Mouse (Mus musculus) liver, embryonic 16.5 days (tissue): ENCODE measurements around the gene Gimap7. TPM values are rescaled to one million over a fixed set of nuclear protein-coding genes. Genes with fewer than 3 reads are reported as not detected.

Source experiments
- ATAC-seq: fragments of 200-750 bp; cut with Nextera tagmentation; 2 replicates; pipeline ENCODE4 v1.8.0; 2017; ENCODE audit warnings: low read depth, mild to moderate bottlenecking, moderate number of reproducible peaks, moderate library complexity
- H3K27ac ChIP-seq: fragments of 300-500 bp; sonication (generic); 2 replicates; pipeline ENCODE4 v1.5.1; 2014; ENCODE audit warnings: mild to moderate bottlenecking, low read length
- H3K27me3 ChIP-seq: fragments of 300-500 bp; sonication (generic); 2 replicates; pipeline ENCODE4 v1.6.1; 2014; ENCODE audit warnings: low read depth, low read length, mixed read lengths; ENCODE audit not compliant: control insufficient read depth, insufficient read depth
- H3K36me3 ChIP-seq: fragments of 300-500 bp; sonication (generic); 2 replicates; pipeline ENCODE4 v1.6.1; 2014; ENCODE audit warnings: mild to moderate bottlenecking; ENCODE audit not compliant: control insufficient read depth, insufficient read depth
- H3K4me1 ChIP-seq: fragments of 300-500 bp; sonication (generic); 2 replicates; pipeline ENCODE4 v1.6.1; 2014; ENCODE audit warnings: low read depth, low read length, mixed read lengths; ENCODE audit not compliant: control insufficient read depth
- H3K4me2 ChIP-seq: fragments of 300-500 bp; sonication (generic); 2 replicates; pipeline ENCODE4 v1.6.1; 2014; ENCODE audit warnings: low read depth, low read length, mixed read lengths
- H3K4me3 ChIP-seq: fragments of 300-500 bp; sonication (generic); 2 replicates; pipeline ENCODE4 v1.5.1; 2014; ENCODE audit warnings: low read depth, mild to moderate bottlenecking, low read length
- H3K9ac ChIP-seq: fragments of 300-500 bp; sonication (generic); 2 replicates; pipeline ENCODE4 v1.6.1; 2014; ENCODE audit warnings: low read depth, low read length
- H3K9me3 ChIP-seq: fragments of 300-500 bp; sonication (generic); replicated peaks from 2 replicates; pipeline ENCODE4 v1.6.1; 2016; ENCODE audit warnings: low read length; ENCODE audit not compliant: control insufficient read depth
- WGBS: fragments of 180-500 bp; shearing (Covaris S2); extraction: QIAGEN DNeasy Blood & Tissue Kit; methylation state at CpG from one replicate; pipeline ENCODE4 v1.1.7; 2014; ENCODE audit not compliant: insufficient replicate concordance; 5-methylcytosine and 5-hydroxymethylcytosine counted together
- polyA plus RNA-seq: library from polyadenylated mRNA; unstranded; fragments of >200 nt; fragmentation: Nextera tagmentation; extraction: Ambion mirVana; gene quantifications from 2 replicates; pipeline ENCODE4 v1.2.1, GENCODE M21; 2015

Gimap7 gene
- polyA plus RNA-seq, 1 experiment from 2014 or later = 0.13 TPM

DNA sequence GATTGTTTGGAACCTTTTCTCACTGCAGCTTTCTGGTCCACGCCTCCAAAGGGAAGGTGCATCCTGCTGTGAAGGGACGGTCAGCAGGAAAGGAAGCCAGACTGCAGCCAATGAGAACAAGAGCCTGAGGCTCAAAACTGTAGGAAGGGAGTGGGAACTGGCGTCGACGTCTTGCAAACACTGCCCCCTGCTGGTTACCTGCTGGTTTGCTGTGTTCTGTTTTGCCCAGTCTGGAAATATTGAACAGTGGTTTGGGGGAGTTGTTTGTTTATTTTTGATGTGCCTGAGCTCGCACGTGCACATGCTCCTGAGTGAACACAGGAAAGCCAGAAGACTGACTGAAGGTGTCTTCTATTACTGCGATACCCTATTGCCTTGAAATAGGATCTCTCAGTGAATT is 53.6 kb downstream of the Gimap7 start:
- no peak overlapping the region for H3K4me3 ChIP-seq
- ATAC-seq = peak; percentile 27; the same call in 1 of the 2 replicates
- WGBS = 6% methylated on average over 8 of the region's 8 CpGs

More for the DNA sequence above, 53.6 kb downstream of the Gimap7 start:
- H3K27ac ChIP-seq = no peak overlapping the region
- no peaks in the 10 kb centered on the region for H3K9me3 ChIP-seq
- H3K27me3 ChIP-seq = no peaks in the 10 kb centered on the region
- no peak overlapping the region for H3K9ac ChIP-seq
- no peaks in the 10 kb centered on the region for H3K36me3 ChIP-seq
- H3K4me2 ChIP-seq = no peak overlapping the region
- peaks cover 2% of the 10 kb centered on the region; the same call in 1 of the 2 replicates for H3K4me1 ChIP-seq

Other genes starting within 250 kb of the Gimap7 start
- gene Atp6v0e2, start 181.0 kb upstream of the Gimap7 start, polyA plus RNA-seq = 0.84 and 1.0 TPM in 2 replicates
- 1.8 and 2.1 TPM in 2 replicates for gene Lrrc61, start 163.8 kb upstream of the Gimap7 start, polyA plus RNA-seq
- gene Rarres2, start 145.8 kb upstream of the Gimap7 start, polyA plus RNA-seq = 53.4 and 57.0 TPM in 2 replicates
- not detected in 2 replicates for gene Gm45021, start 129.0 kb upstream of the Gimap7 start, polyA plus RNA-seq
- gene Repin1, start 124.7 kb upstream of the Gimap7 start, polyA plus RNA-seq = 11.7 and 14.0 TPM in 2 replicates
- not detected in 2 replicates for gene Gm44965, start 124.7 kb upstream of the Gimap7 start, polyA plus RNA-seq
- 2.2 and 2.3 TPM in 2 replicates for gene Zfp775, start 116.6 kb upstream of the Gimap7 start, polyA plus RNA-seq
- gene AI854703, start 91.9 kb upstream of the Gimap7 start, polyA plus RNA-seq = 0.13 and 0.19 TPM in 2 replicates
- gene Gimap8, start 71.4 kb upstream of the Gimap7 start, polyA plus RNA-seq = 1.0 and 1.1 TPM in 2 replicates
- 7.2 and 9.8 TPM in 2 replicates for gene Gimap9, start 42.5 kb upstream of the Gimap7 start, polyA plus RNA-seq
- 11.0 and 11.4 TPM in 2 replicates for gene Gimap4, start 34.1 kb upstream of the Gimap7 start, polyA plus RNA-seq
- gene Gimap6, start 10.4 kb upstream of the Gimap7 start, polyA plus RNA-seq = 8.9 and 9.9 TPM in 2 replicates
- 0.40 TPM in 1 of 2 replicates, not detected in the other for gene Gm28053, start within 50 bp of the Gimap7 start, polyA plus RNA-seq
- 5.7 and 5.9 TPM in 2 replicates for gene Gimap1, start 20.4 kb downstream of the Gimap7 start, polyA plus RNA-seq
- 2.5 and 2.8 TPM in 2 replicates for gene Gimap5, start 27.6 kb downstream of the Gimap7 start, polyA plus RNA-seq
- gene Gimap3, start 52.2 kb downstream of the Gimap7 start, polyA plus RNA-seq = 0.20 and 0.37 TPM in 2 replicates
- gene Tmem176a, start 122.3 kb downstream of the Gimap7 start, polyA plus RNA-seq = 138 and 147 TPM in 2 replicates
- 207 and 215 TPM in 2 replicates for gene Tmem176b, start 122.9 kb downstream of the Gimap7 start, polyA plus RNA-seq
- gene Aoc1, start 154.3 kb downstream of the Gimap7 start, polyA plus RNA-seq = 0.20 TPM in 1 of 2 replicates, not detected in the other
- gene 1600015I10Rik, start 211.3 kb downstream of the Gimap7 start, polyA plus RNA-seq = not detected in 2 replicates